Mouse (Mus musculus): ENCODE results near the gene Col10a1.
"Not testable (repeated sequence)": the region's sequence is repeated elsewhere in the genome, so short reads cannot be mapped to it uniquely, and the experiment has no call there.

- not testable (repeated sequence) for TF ChIP-seq CTCF (IDR thresholded peaks at IDR 0.05; ENCODE audit: low read depth, low read length); POLR2A (IDR thresholded peaks at IDR 0.05; ENCODE audit: insufficient read depth, low read length); EP300 (IDR thresholded peaks at IDR 0.05; ENCODE audit: insufficient read depth, low read depth, low read length)
These were observed 44.4 kb downstream of the Col10a1 start for GRCm38 (mm10) chr10:34434191-34434590.

All from ES-Bruce4 (cell line).